Mouse (Mus musculus) neural tube, embryonic 11.5 days (tissue): ENCODE results near the gene Cybb. TPM values are rescaled to one million over a fixed set of nuclear protein-coding genes. Genes with fewer than 3 reads are reported as not detected.

ENCODE experiments used
- ATAC-seq: fragments of 200-750 bp; cut with Nextera tagmentation; 2 replicates; pipeline ENCODE4 v1.8.0; 2017; ENCODE audit warnings: moderate number of reproducible peaks, mild to moderate bottlenecking, moderate TSS enrichment, moderate library complexity; ENCODE audit not compliant: insufficient read depth, low FRiP score, low TSS enrichment
- DNase-seq: peaks from one replicate; pipeline ENCODE4 v3.0.0-alpha.2; 2015; ENCODE audit warnings: low spot score
- H3K27ac ChIP-seq: fragments of 300-500 bp; sonication (generic); 2 replicates; pipeline ENCODE4 v1.5.1; 2014; ENCODE audit warnings: low read depth, mild to moderate bottlenecking, low read length
- H3K27me3 ChIP-seq: fragments of 300-500 bp; sonication (generic); 2 replicates; pipeline ENCODE4 v1.6.1; 2014; ENCODE audit warnings: mild to moderate bottlenecking, low read length, mixed read lengths; ENCODE audit not compliant: control insufficient read depth, insufficient read depth
- H3K36me3 ChIP-seq: fragments of 300-500 bp; sonication (generic); 2 replicates; pipeline ENCODE4 v1.6.1; 2014; ENCODE audit warnings: mild to moderate bottlenecking, low read length, moderate library complexity, mixed read lengths; ENCODE audit not compliant: control insufficient read depth, insufficient read depth
- H3K4me1 ChIP-seq: fragments of 300-500 bp; sonication (generic); 2 replicates; pipeline ENCODE4 v1.6.1; 2014; ENCODE audit warnings: low read length, mixed read lengths; ENCODE audit not compliant: control insufficient read depth, insufficient read depth
- H3K4me2 ChIP-seq: fragments of 300-500 bp; sonication (generic); 2 replicates; pipeline ENCODE4 v1.6.1; 2014; ENCODE audit warnings: low read depth, mild to moderate bottlenecking, moderate library complexity
- H3K4me3 ChIP-seq: fragments of 300-500 bp; sonication (generic); 2 replicates; pipeline ENCODE4 v1.5.1; 2014; ENCODE audit warnings: low read depth, low read length
- H3K9ac ChIP-seq: fragments of 300-500 bp; sonication (generic); 2 replicates; pipeline ENCODE4 v1.6.1; 2014; ENCODE audit warnings: mild to moderate bottlenecking, low read length
- H3K9me3 ChIP-seq: fragments of 300-500 bp; sonication (generic); 2 replicates; pipeline ENCODE4 v1.6.1; 2016; ENCODE audit warnings: low read length; ENCODE audit not compliant: control insufficient read depth
- WGBS: fragments of 180-500 bp; shearing (Covaris S2); extraction: QIAGEN DNeasy Blood & Tissue Kit; methylation state at CpG from one replicate; pipeline ENCODE4 v1.1.7; 2014; 5-methylcytosine and 5-hydroxymethylcytosine counted together
- polyA plus RNA-seq: library from polyadenylated mRNA; unstranded; fragments of >200 nt; fragmentation: Nextera tagmentation; extraction: Ambion mirVana; gene quantifications from 2 replicates; pipeline ENCODE4 v1.2.1, GENCODE M21; 2014

Cybb gene
- polyA plus RNA-seq, 1 experiment from 2014 or later: 0.97 TPM

- Histone ChIP-seq H3K27ac (no peak overlapping the region), H3K9ac (no peak overlapping the region), H3K27me3 (no peaks in the 10 kb centered on the region), H3K9me3 (no peaks in the 10 kb centered on the region), H3K4me2 (no peak overlapping the region), H3K4me1 (no peaks in the 10 kb centered on the region), H3K4me3 (no peak overlapping the region), H3K36me3 (no peaks in the 10 kb centered on the region)
- ATAC-seq (no peak), DNase-seq (no peak)
- WGBS: 90% methylated on average over 4 of the region's 4 CpGs
These were observed 20.6 kb downstream of the Cybb start for GRCm38 (mm10) chrX:9467020-9467419.

GRCm38 (mm10) chrX:9465890-9466289, 21.7 kb downstream of the Cybb start:
- H3K4me3 ChIP-seq: no peak overlapping the region
- no peaks in the 10 kb centered on the region for H3K36me3 ChIP-seq
- no peaks in the 10 kb centered on the region for H3K27me3 ChIP-seq
- no peak overlapping the region for H3K4me2 ChIP-seq
- H3K4me1 ChIP-seq: no peaks in the 10 kb centered on the region
- DNase-seq (no peak), ATAC-seq (no peak)
- H3K9me3 ChIP-seq: no peaks in the 10 kb centered on the region
- H3K9ac ChIP-seq: no peak overlapping the region
- WGBS: 81% methylated on average over 2 of the region's 2 CpGs
- H3K27ac ChIP-seq: no peak overlapping the region

GRCm38 (mm10) chrX:9462671-9463070, 24.9 kb downstream of the Cybb start:
- no peaks in the 10 kb centered on the region for H3K4me1 ChIP-seq
- H3K27ac ChIP-seq: no peak overlapping the region
- no peaks in the 10 kb centered on the region for H3K9me3 ChIP-seq
- no peaks in the 10 kb centered on the region for H3K27me3 ChIP-seq
- H3K4me3 ChIP-seq: no peak overlapping the region
- ATAC-seq (no peak), DNase-seq (no peak)
- H3K4me2 ChIP-seq: no peak overlapping the region
- no peaks in the 10 kb centered on the region for H3K36me3 ChIP-seq
- no peak overlapping the region for H3K9ac ChIP-seq
- WGBS: 88% methylated on average over 3 of the region's 3 CpGs

- Histone ChIP-seq H3K4me2 (no peak overlapping the region), H3K36me3 (no peaks in the 10 kb centered on the region), H3K27me3 (no peaks in the 10 kb centered on the region), H3K4me3 (no peak overlapping the region), H3K4me1 (no peaks in the 10 kb centered on the region), H3K27ac (no peak overlapping the region), H3K9ac (no peak overlapping the region), H3K9me3 (no peaks in the 10 kb centered on the region)
- no peak for DNase-seq
- ATAC-seq: no peak
These were observed 26.2 kb downstream of the Cybb start for GRCm38 (mm10) chrX:9461399-9461798.

- Histone ChIP-seq H3K36me3 (no peaks in the 10 kb centered on the region), H3K27me3 (no peaks in the 10 kb centered on the region), H3K9ac (no peak overlapping the region), H3K4me2 (no peak overlapping the region), H3K9me3 (no peaks in the 10 kb centered on the region), H3K27ac (no peak overlapping the region), H3K4me1 (no peaks in the 10 kb centered on the region), H3K4me3 (no peak overlapping the region)
- WGBS: 83% methylated on average over 4 of the region's 4 CpGs
- no peak for DNase-seq
- no peak for ATAC-seq
These were observed 27.1 kb downstream of the Cybb start for GRCm38 (mm10) chrX:9460387-9460930.

GRCm38 (mm10) chrX:9452375-9452774, 35.2 kb downstream of the Cybb start:
- Histone ChIP-seq H3K27me3 (no peaks in the 10 kb centered on the region), H3K4me3 (no peak overlapping the region), H3K9me3 (no peaks in the 10 kb centered on the region), H3K9ac (no peak overlapping the region), H3K36me3 (no peaks in the 10 kb centered on the region), H3K4me2 (no peak overlapping the region), H3K27ac (no peak overlapping the region), H3K4me1 (no peaks in the 10 kb centered on the region)
- no peak for ATAC-seq
- no peak for DNase-seq
- WGBS: 93% methylated on average over 5 of the region's 5 CpGs

- no peak for DNase-seq
- ATAC-seq: no peak
- Histone ChIP-seq H3K9me3 (no peaks in the 10 kb centered on the region), H3K27me3 (no peaks in the 10 kb centered on the region), H3K27ac (no peak overlapping the region), H3K4me3 (no peak overlapping the region), H3K4me2 (no peak overlapping the region), H3K4me1 (no peaks in the 10 kb centered on the region), H3K9ac (no peak overlapping the region), H3K36me3 (no peaks in the 10 kb centered on the region)
These were observed 40.3 kb downstream of the Cybb start for GRCm38 (mm10) chrX:9447284-9447683.

- Histone ChIP-seq H3K4me2 (no peak overlapping the region), H3K4me3 (no peak overlapping the region), H3K9me3 (no peaks in the 10 kb centered on the region), H3K4me1 (no peaks in the 10 kb centered on the region), H3K9ac (no peak overlapping the region), H3K27ac (no peak overlapping the region), H3K27me3 (no peaks in the 10 kb centered on the region), H3K36me3 (no peaks in the 10 kb centered on the region)
- WGBS: 67% methylated on average over 4 of the region's 4 CpGs
- no peak for DNase-seq
- no peak for ATAC-seq
These were observed 46.5 kb downstream of the Cybb start for GRCm38 (mm10) chrX:9441102-9441501.

GRCm38 (mm10) chrX:9440556-9440955, 47.0 kb downstream of the Cybb start:
- Histone ChIP-seq H3K9ac (no peak overlapping the region), H3K4me1 (no peaks in the 10 kb centered on the region), H3K4me3 (no peak overlapping the region), H3K27me3 (no peaks in the 10 kb centered on the region), H3K9me3 (no peaks in the 10 kb centered on the region), H3K27ac (no peak overlapping the region), H3K4me2 (no peak overlapping the region), H3K36me3 (no peaks in the 10 kb centered on the region)
- no peak for ATAC-seq
- DNase-seq: no peak
- WGBS: 94% methylated on average over 4 of the region's 4 CpGs
